Mouse (Mus musculus) olfactory bulb, adult 2 months (tissue): ENCODE measurements around the gene F5.

ENCODE experiments used
- CTCF ChIP-seq: fragments of 200-500 bp; IDR thresholded peaks from 2 replicates; pipeline ENCODE4 v1.5.1; 2012; ENCODE audit warnings: low read depth, mild to moderate bottlenecking, low read length, moderate library complexity; ENCODE audit not compliant: insufficient read depth
- POLR2A ChIP-seq: fragments of 200-500 bp; IDR thresholded peaks from 2 replicates; pipeline ENCODE4 v1.6.1; 2012; ENCODE audit warnings: mild to moderate bottlenecking, low read depth, low read length, moderate library complexity; ENCODE audit not compliant: insufficient read depth

DNA sequence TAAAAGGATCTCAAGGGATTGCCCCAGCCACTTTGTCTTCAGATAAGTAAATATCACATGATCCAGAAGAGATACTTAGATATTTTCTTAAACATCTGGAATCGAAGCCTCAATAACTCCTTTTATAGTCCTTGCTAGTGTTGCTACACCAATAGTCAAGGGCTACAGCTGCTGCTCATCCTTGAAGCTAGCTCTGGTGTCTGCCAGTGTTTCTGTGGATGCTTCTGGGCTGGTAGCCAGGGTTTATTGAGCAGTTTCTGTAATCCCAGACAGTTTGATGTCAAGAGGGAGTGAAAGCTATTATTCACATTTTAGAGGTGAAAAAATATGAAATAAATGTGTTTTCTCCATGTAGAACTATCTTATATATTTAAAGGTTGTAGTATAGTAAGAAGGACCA lies 19.0 kb upstream of the F5 start:
- no peak for TF ChIP-seq CTCF
- no peak for TF ChIP-seq POLR2A
